Mouse (Mus musculus): ENCODE data around the gene Dnajc3. TPM values are rescaled to one million over a fixed set of nuclear protein-coding genes. Genes with fewer than 3 reads are reported as not detected.

Gene Dnajc3
- total RNA-seq, 1 experiment, result 21.8 TPM

DNA sequence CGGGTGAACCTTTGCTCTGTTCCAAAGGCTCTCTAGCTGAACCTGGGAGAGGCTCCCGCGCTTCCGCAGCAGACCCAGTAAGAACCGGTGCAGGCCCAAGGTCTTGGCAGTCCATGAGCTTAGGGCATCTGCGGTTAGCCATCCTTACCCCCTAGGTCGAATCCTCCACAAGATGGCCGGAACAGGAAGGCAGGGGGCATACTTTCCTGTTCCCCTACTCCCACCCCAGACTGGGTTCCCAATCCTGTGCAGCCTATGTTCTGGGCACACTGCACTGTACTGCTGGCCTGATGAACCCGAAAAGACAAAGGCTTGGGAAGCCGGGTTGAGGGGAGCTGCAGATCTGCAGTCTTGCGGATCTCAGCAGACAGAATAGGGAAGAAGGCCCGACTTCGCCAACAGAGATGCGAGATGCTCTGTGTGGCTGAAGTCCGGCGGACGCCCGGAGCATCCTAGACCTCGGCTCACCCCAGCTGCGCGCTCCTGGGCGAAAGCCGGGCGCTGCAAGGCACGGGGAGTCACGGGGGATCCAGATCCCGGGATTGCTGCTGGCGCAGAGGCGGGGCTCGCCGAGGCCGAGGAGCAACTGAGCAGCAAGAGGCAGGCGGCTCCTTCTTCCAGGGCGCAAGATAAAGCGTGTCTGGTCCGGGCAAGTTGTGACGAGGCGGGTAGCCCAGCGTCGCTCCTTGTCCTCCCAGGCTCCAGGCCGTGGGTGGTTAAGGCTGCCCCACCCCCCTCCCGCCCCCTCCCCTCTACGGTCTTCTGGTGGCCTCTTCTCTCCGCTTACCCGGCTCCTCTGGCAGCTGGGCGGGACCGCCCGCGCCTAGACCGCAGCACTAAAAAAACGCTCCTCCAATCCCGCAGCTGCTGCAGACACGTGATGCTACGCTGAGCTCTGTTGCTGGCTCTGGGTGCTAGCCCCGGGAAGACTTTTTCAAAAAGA, 12.8 kb upstream of the Dnajc3 start, which contains the start of gene Dzip1:
Gene Dzip1 (minus strand): TSS at position 788 of the 943 bp plus-strand sequence.
- Histone ChIP-seq H3K36me3 (ENCODE audit: control insufficient read depth, insufficient read depth, low read length, poor library complexity, severe bottlenecking) (no peaks in the 10 kb centered on the region; the same call in 1 of the 2 replicates), H3K4me3 (ENCODE audit: insufficient read depth in 1 of 2, low read depth in 1 of 2, low read length in 2 of 2, poor library complexity in 1 of 2, severe bottlenecking in 1 of 2) (peak within 1 kb of the TSS; percentile 72 to 77), H3K4me1 (ENCODE audit: control insufficient read depth in 2 of 2, insufficient read depth in 2 of 2, low read length in 2 of 2, poor library complexity in 1 of 2) (peaks cover 0 to 4% of the 10 kb centered on the region in 2 experiments; a peak in 2 of 4 replicates), H3K9ac (ENCODE audit: insufficient read depth, low read depth, low read length, poor library complexity, severe bottlenecking) (peak within 1 kb of the TSS; percentile 73), H3K27ac (ENCODE audit: insufficient read depth, low read depth, low read length, poor library complexity, severe bottlenecking) (no peak within 1 kb of the TSS), H3K9me3 (ENCODE audit: control insufficient read depth, insufficient read depth, low read depth, low read length) (no peaks in the 10 kb centered on the region)
- DNase-seq (ENCODE audit: low read depth, low spot score), result peak; percentile 74
- no peak for TF ChIP-seq HCFC1 (IDR thresholded peaks at IDR 0.05; ENCODE audit: borderline replicate concordance, insufficient read depth, low read length)
- no peak for TF ChIP-seq ZC3H11A (IDR thresholded peaks at IDR 0.05; ENCODE audit: borderline replicate concordance, low read depth, low read length)
- no peak for TF ChIP-seq MAFK (IDR thresholded peaks at IDR 0.05; ENCODE audit: insufficient read depth, low read depth, low read length)
- TF ChIP-seq ZNF384 (IDR thresholded peaks at IDR 0.05; ENCODE audit: low read depth, low read length), result peak; percentile 38; the same call in 1 of the 2 replicates
- no peak for TF ChIP-seq CHD2 (IDR thresholded peaks at IDR 0.05; ENCODE audit: low read depth, low read length)
- in situ Hi-C loops (cut with MboI; ENCODE audit: low sequenced_read_pairs in 2 of 2, unreplicated experiment in 2 of 2), result no loop called here

DNA sequence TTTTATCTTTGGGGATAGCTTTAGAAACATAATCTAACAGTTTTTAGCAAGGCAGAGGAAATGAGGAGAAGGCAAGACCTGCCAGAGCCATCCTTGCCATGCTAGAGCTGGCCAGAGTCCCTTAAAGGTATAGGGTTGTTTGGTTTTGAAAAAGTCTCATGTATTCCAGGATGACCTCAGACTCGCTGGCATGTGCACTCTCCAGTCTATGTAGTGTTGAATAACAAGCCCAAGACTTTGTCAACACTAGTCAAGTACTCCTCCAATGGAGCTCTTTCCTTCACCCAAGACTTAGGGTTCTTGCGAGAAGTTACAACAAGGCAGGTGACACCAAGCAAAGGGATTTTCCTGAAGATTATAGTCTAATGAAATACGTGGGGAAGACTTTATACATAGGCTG, 9.2 kb upstream of the Dnajc3 start:
- Histone ChIP-seq H3K4me1 (ENCODE audit: control insufficient read depth in 2 of 2, insufficient read depth in 2 of 2, low read length in 2 of 2, poor library complexity in 1 of 2) (peaks cover 0 to 2% of the 10 kb centered on the region in 2 experiments; a peak in 2 of 4 replicates), H3K9ac (ENCODE audit: insufficient read depth, low read depth, low read length, poor library complexity, severe bottlenecking) (no peak overlapping the region), H3K4me3 (ENCODE audit: insufficient read depth in 1 of 2, low read depth in 1 of 2, low read length in 2 of 2, poor library complexity in 1 of 2, severe bottlenecking in 1 of 2) (no peak overlapping the region), H3K27ac (ENCODE audit: insufficient read depth, low read depth, low read length, poor library complexity, severe bottlenecking) (no peak overlapping the region), H3K9me3 (ENCODE audit: control insufficient read depth, insufficient read depth, low read depth, low read length) (no peaks in the 10 kb centered on the region), H3K36me3 (ENCODE audit: control insufficient read depth, insufficient read depth, low read length, poor library complexity, severe bottlenecking) (no peaks in the 10 kb centered on the region)
- in situ Hi-C loops (cut with MboI; ENCODE audit: low sequenced_read_pairs in 2 of 2, unreplicated experiment in 2 of 2), result no loop called here
- no peak for DNase-seq (ENCODE audit: low read depth, low spot score)
- TF ChIP-seq CHD2 (IDR thresholded peaks at IDR 0.05; ENCODE audit: low read depth, low read length), result no peak
- TF ChIP-seq ZNF384 (IDR thresholded peaks at IDR 0.05; ENCODE audit: low read depth, low read length), result no peak
- TF ChIP-seq ZC3H11A (IDR thresholded peaks at IDR 0.05; ENCODE audit: borderline replicate concordance, low read depth, low read length), result no peak
- no peak for TF ChIP-seq MAFK (IDR thresholded peaks at IDR 0.05; ENCODE audit: insufficient read depth, low read depth, low read length)
- TF ChIP-seq HCFC1 (IDR thresholded peaks at IDR 0.05; ENCODE audit: borderline replicate concordance, insufficient read depth, low read length), result no peak

DNA sequence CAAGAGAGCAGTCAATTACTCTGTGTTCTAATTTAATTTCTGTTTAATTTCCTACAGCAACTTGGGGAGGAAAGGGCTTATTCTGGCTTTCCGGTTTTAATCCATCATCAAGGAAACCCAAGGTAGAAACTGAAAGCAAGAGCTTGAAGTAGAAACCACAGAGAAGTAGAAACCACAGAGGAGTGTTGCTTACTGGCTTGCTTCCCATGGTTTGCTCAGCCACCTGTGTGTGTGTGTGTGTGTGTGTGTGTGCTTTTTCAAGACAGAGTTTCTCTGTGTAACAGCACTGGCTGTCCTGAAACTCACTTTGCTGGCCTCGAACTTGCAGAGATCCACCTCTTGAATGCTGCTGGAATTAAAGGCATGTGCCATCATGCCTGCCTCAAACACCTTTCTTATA, 8.0 kb upstream of the Dnajc3 start:
- in situ Hi-C loops (cut with MboI; ENCODE audit: low sequenced_read_pairs in 2 of 2, unreplicated experiment in 2 of 2), result no loop called here
- Histone ChIP-seq H3K4me1 (ENCODE audit: control insufficient read depth in 2 of 2, insufficient read depth in 2 of 2, low read length in 2 of 2, poor library complexity in 1 of 2) (no peaks in the 10 kb centered on the region; a peak in 1 of 4 replicates), H3K36me3 (ENCODE audit: control insufficient read depth, insufficient read depth, low read length, poor library complexity, severe bottlenecking) (no peaks in the 10 kb centered on the region), H3K9me3 (ENCODE audit: control insufficient read depth, insufficient read depth, low read depth, low read length) (no peaks in the 10 kb centered on the region), H3K9ac (ENCODE audit: insufficient read depth, low read depth, low read length, poor library complexity, severe bottlenecking) (no peak overlapping the region), H3K4me3 (ENCODE audit: insufficient read depth in 1 of 2, low read depth in 1 of 2, low read length in 2 of 2, poor library complexity in 1 of 2, severe bottlenecking in 1 of 2) (no peak overlapping the region), H3K27ac (ENCODE audit: insufficient read depth, low read depth, low read length, poor library complexity, severe bottlenecking) (no peak overlapping the region)
- TF ChIP-seq CHD2 (IDR thresholded peaks at IDR 0.05; ENCODE audit: low read depth, low read length) (no peak), ZNF384 (IDR thresholded peaks at IDR 0.05; ENCODE audit: low read depth, low read length) (no peak), HCFC1 (IDR thresholded peaks at IDR 0.05; ENCODE audit: borderline replicate concordance, insufficient read depth, low read length) (no peak), MAFK (IDR thresholded peaks at IDR 0.05; ENCODE audit: insufficient read depth, low read depth, low read length) (no peak), ZC3H11A (IDR thresholded peaks at IDR 0.05; ENCODE audit: borderline replicate concordance, low read depth, low read length) (no peak)
- no peak for DNase-seq (ENCODE audit: low read depth, low spot score)

DNA sequence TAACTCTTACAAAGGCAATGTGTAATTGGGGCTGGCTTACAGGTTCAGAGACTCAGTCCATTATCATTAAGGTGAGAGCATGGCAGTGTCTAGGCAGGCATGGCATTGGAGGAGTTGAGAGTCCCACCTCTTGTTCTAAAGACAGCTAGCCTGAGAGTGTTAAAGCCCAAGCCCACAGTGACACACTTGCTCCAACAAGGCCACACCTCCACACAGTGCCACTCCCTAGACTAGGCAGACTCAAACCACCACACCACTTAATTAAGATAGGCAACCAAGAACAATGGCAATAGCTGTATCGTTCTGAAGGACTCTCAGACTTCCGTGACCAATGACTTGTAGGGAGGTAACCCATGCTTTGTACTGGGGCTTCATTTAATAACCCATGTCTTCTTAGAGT, 7.0 kb upstream of the Dnajc3 start:
- H3K4me1 ChIP-seq (ENCODE audit: control insufficient read depth in 2 of 2, insufficient read depth in 2 of 2, low read length in 2 of 2, poor library complexity in 1 of 2), result no peaks in the 10 kb centered on the region; a peak in 1 of 4 replicates
- no peaks in the 10 kb centered on the region for H3K9me3 ChIP-seq (ENCODE audit: control insufficient read depth, insufficient read depth, low read depth, low read length)
- in situ Hi-C loops (cut with MboI; ENCODE audit: low sequenced_read_pairs in 2 of 2, unreplicated experiment in 2 of 2), result no loop called here
- no peak overlapping the region for H3K27ac ChIP-seq (ENCODE audit: insufficient read depth, low read depth, low read length, poor library complexity, severe bottlenecking)
- no peak for DNase-seq (ENCODE audit: low read depth, low spot score)
- H3K9ac ChIP-seq (ENCODE audit: insufficient read depth, low read depth, low read length, poor library complexity, severe bottlenecking), result no peak overlapping the region
- TF ChIP-seq ZNF384 (IDR thresholded peaks at IDR 0.05; ENCODE audit: low read depth, low read length) (no peak), CHD2 (IDR thresholded peaks at IDR 0.05; ENCODE audit: low read depth, low read length) (no peak), ZC3H11A (IDR thresholded peaks at IDR 0.05; ENCODE audit: borderline replicate concordance, low read depth, low read length) (no peak)
- H3K36me3 ChIP-seq (ENCODE audit: control insufficient read depth, insufficient read depth, low read length, poor library complexity, severe bottlenecking), result no peaks in the 10 kb centered on the region
- no peak overlapping the region for H3K4me3 ChIP-seq (ENCODE audit: insufficient read depth in 1 of 2, low read depth in 1 of 2, low read length in 2 of 2, poor library complexity in 1 of 2, severe bottlenecking in 1 of 2)
